Mouse (Mus musculus) right cerebral cortex, adult 2 months (tissue): Measurements from ENCODE around the gene Tff1.

Source experiments
- DNase-seq, 2 experiments: peaks; one replicate each; pipeline ENCODE4 v3.0.0; 2021 to 2022; ENCODE audit warnings: low spot score in 2 of 2

The Tff1 gene

GRCm38 (mm10) chr17:31152966-31153499 is 12.0 kb downstream of the Tff1 start:
- DNase-seq, result no peak

- DNase-seq, result no peak
Observed at GRCm38 (mm10) chr17:31152512-31152911, 12.6 kb downstream of the Tff1 start.

- DNase-seq, result no peak
Observed at GRCm38 (mm10) chr17:31145998-31146397, 19.1 kb downstream of the Tff1 start.

GRCm38 (mm10) chr17:31144040-31145037 is 20.7 kb downstream of the Tff1 start, which contains the start of gene Tff2:
Gene Tff2, minus strand, starts transcription at chr17:31144282.
- no peak for DNase-seq

GRCm38 (mm10) chr17:31142116-31142515 is 23.0 kb downstream of the Tff1 start:
- no peak for DNase-seq

GRCm38 (mm10) chr17:31138398-31138797 is 26.7 kb downstream of the Tff1 start:
- peak; percentile 30 to 73 for DNase-seq

- no peak for DNase-seq
Observed at GRCm38 (mm10) chr17:31136821-31137220, 28.3 kb downstream of the Tff1 start.

- no peak for DNase-seq
Observed at GRCm38 (mm10) chr17:31136291-31136690, 28.8 kb downstream of the Tff1 start.

GRCm38 (mm10) chr17:31134913-31135312 is 30.2 kb downstream of the Tff1 start:
- DNase-seq, result no peak

GRCm38 (mm10) chr17:31133776-31134175 is 31.3 kb downstream of the Tff1 start:
- DNase-seq, result no peak

GRCm38 (mm10) chr17:31131269-31131821 is 33.7 kb downstream of the Tff1 start:
- peak; percentile 57 to 59 for DNase-seq

- DNase-seq, result no peak
Observed at GRCm38 (mm10) chr17:31129452-31129851, 35.6 kb downstream of the Tff1 start, which contains the start of gene Tff3. Gene Tff3, minus strand, starts transcription at chr17:31129646.

- no peak for DNase-seq
Observed at GRCm38 (mm10) chr17:31128708-31129318, 36.3 kb downstream of the Tff1 start.

GRCm38 (mm10) chr17:31125548-31126266 is 39.4 kb downstream of the Tff1 start:
- peak; percentile 39 to 50 for DNase-seq

- peak; percentile 37 to 56 for DNase-seq
Observed at GRCm38 (mm10) chr17:31121975-31122374, 43.1 kb downstream of the Tff1 start.

- DNase-seq, result peak; percentile 84 to 91
Observed at GRCm38 (mm10) chr17:31119429-31119828, 45.6 kb downstream of the Tff1 start.

- DNase-seq, result no peak
Observed at GRCm38 (mm10) chr17:31117946-31118345, 47.1 kb downstream of the Tff1 start.

- no peak for DNase-seq
Observed at GRCm38 (mm10) chr17:31116063-31116462, 49.0 kb downstream of the Tff1 start.

- DNase-seq, result no peak
Observed at GRCm38 (mm10) chr17:31113191-31113856, 51.8 kb downstream of the Tff1 start.
